Mouse (Mus musculus) liver, embryonic 16.5 days (tissue): ENCODE results near the gene Phex. TPM values are rescaled to one million over a fixed set of nuclear protein-coding genes. Genes with fewer than 3 reads are reported as not detected.

Source experiments
- ATAC-seq: fragments of 200-750 bp; cut with Nextera tagmentation; 2 replicates; pipeline ENCODE4 v1.8.0; 2017; ENCODE audit warnings: low read depth, mild to moderate bottlenecking, moderate number of reproducible peaks, moderate library complexity
- H3K27ac ChIP-seq: fragments of 300-500 bp; sonication (generic); 2 replicates; pipeline ENCODE4 v1.5.1; 2014; ENCODE audit warnings: mild to moderate bottlenecking, low read length
- H3K27me3 ChIP-seq: fragments of 300-500 bp; sonication (generic); 2 replicates; pipeline ENCODE4 v1.6.1; 2014; ENCODE audit warnings: low read depth, low read length, mixed read lengths; ENCODE audit not compliant: control insufficient read depth, insufficient read depth
- H3K36me3 ChIP-seq: fragments of 300-500 bp; sonication (generic); 2 replicates; pipeline ENCODE4 v1.6.1; 2014; ENCODE audit warnings: mild to moderate bottlenecking; ENCODE audit not compliant: control insufficient read depth, insufficient read depth
- H3K4me1 ChIP-seq: fragments of 300-500 bp; sonication (generic); 2 replicates; pipeline ENCODE4 v1.6.1; 2014; ENCODE audit warnings: low read depth, low read length, mixed read lengths; ENCODE audit not compliant: control insufficient read depth
- H3K4me2 ChIP-seq: fragments of 300-500 bp; sonication (generic); 2 replicates; pipeline ENCODE4 v1.6.1; 2014; ENCODE audit warnings: low read depth, low read length, mixed read lengths
- H3K4me3 ChIP-seq: fragments of 300-500 bp; sonication (generic); 2 replicates; pipeline ENCODE4 v1.5.1; 2014; ENCODE audit warnings: low read depth, mild to moderate bottlenecking, low read length
- H3K9ac ChIP-seq: fragments of 300-500 bp; sonication (generic); 2 replicates; pipeline ENCODE4 v1.6.1; 2014; ENCODE audit warnings: low read depth, low read length
- H3K9me3 ChIP-seq: fragments of 300-500 bp; sonication (generic); replicated peaks from 2 replicates; pipeline ENCODE4 v1.6.1; 2016; ENCODE audit warnings: low read length; ENCODE audit not compliant: control insufficient read depth
- WGBS: fragments of 180-500 bp; shearing (Covaris S2); extraction: QIAGEN DNeasy Blood & Tissue Kit; methylation state at CpG from one replicate; pipeline ENCODE4 v1.1.7; 2014; ENCODE audit not compliant: insufficient replicate concordance; 5-methylcytosine and 5-hydroxymethylcytosine counted together
- polyA plus RNA-seq: library from polyadenylated mRNA; unstranded; fragments of >200 nt; fragmentation: Nextera tagmentation; extraction: Ambion mirVana; gene quantifications from 2 replicates; pipeline ENCODE4 v1.2.1, GENCODE M21; 2015

Gene Phex
- polyA plus RNA-seq, 1 experiment from 2014 or later: not detected

GRCm38 (mm10) chrX:157388419-157388818 is 26.7 kb downstream of the Phex start:
- no peak overlapping the region for H3K4me3 ChIP-seq
- 55% methylated on average over 3 of the region's 3 CpGs for WGBS
- no peaks in the 10 kb centered on the region for H3K27me3 ChIP-seq
- H3K4me1 ChIP-seq: no peaks in the 10 kb centered on the region
- no peak overlapping the region for H3K4me2 ChIP-seq
- ATAC-seq: no peak
- no peak overlapping the region for H3K27ac ChIP-seq
- H3K9ac ChIP-seq: no peak overlapping the region
- no peaks in the 10 kb centered on the region for H3K36me3 ChIP-seq
- H3K9me3 ChIP-seq: no peaks in the 10 kb centered on the region

DNA sequence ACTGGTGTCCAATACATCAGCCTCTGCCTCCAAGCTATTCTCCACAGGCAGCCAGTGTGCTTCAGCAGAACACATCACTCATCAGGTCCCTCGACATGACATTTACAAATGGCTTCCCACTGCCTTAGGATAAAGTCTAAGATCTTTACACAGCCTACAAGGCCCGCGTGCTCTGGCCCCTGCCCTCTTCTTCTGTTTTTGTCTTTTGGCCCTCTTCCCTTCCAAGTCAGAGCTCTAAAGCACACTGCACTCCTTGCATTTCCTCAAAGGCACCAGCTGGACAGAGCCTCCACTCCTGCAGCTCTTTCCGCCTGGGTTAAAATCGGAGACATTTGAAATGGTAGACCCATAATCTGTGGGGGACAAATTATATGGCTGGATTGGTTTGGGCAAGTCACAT is 28.1 kb downstream of the Phex start:
- Histone ChIP-seq H3K4me3 (no peak overlapping the region), H3K27me3 (no peaks in the 10 kb centered on the region), H3K36me3 (no peaks in the 10 kb centered on the region), H3K9ac (no peak overlapping the region), H3K27ac (no peak overlapping the region), H3K4me2 (no peak overlapping the region), H3K9me3 (no peaks in the 10 kb centered on the region), H3K4me1 (no peaks in the 10 kb centered on the region)
- WGBS: 73% methylated on average over 5 of the region's 5 CpGs
- ATAC-seq: no peak

- H3K4me1 ChIP-seq: no peaks in the 10 kb centered on the region
- H3K27ac ChIP-seq: no peak overlapping the region
- no peaks in the 10 kb centered on the region for H3K9me3 ChIP-seq
- H3K4me3 ChIP-seq: no peak overlapping the region
- no peak overlapping the region for H3K9ac ChIP-seq
- no peak for ATAC-seq
- WGBS: 42% methylated on average over 10 of the region's 10 CpGs
- no peaks in the 10 kb centered on the region for H3K36me3 ChIP-seq
- no peaks in the 10 kb centered on the region for H3K27me3 ChIP-seq
- no peak overlapping the region for H3K4me2 ChIP-seq
These were observed 36.3 kb downstream of the Phex start for GRCm38 (mm10) chrX:157378822-157379221.

GRCm38 (mm10) chrX:157377456-157377855 is 37.7 kb downstream of the Phex start:
- Histone ChIP-seq H3K27me3 (no peaks in the 10 kb centered on the region), H3K4me3 (no peak overlapping the region), H3K9me3 (no peaks in the 10 kb centered on the region), H3K27ac (no peak overlapping the region), H3K9ac (no peak overlapping the region), H3K36me3 (no peaks in the 10 kb centered on the region), H3K4me2 (no peak overlapping the region), H3K4me1 (no peaks in the 10 kb centered on the region)
- WGBS: 32% methylated on average over 1 of the region's 1 CpGs
- no peak for ATAC-seq

DNA sequence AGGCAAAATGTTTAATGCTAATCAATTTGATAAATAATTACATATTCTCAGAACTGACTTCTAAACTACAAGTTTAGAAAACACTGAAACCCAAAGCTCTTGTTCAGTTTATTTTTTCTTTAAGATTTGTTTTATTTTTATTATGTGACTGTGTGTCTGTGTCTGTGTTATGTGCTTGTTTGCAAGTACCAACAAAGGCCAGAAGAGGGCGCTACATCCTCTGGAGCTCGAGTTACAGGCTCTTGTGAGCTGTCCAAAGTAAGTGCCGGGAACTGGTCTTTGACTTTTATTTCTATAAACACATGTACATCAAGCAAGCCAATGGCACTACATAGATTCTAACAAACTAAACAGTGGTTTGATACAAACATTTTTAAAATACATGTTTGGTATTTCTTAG is 41.2 kb downstream of the Phex start:
- Histone ChIP-seq H3K9me3 (no peaks in the 10 kb centered on the region), H3K27me3 (no peaks in the 10 kb centered on the region), H3K9ac (no peak overlapping the region), H3K4me2 (no peak overlapping the region), H3K4me3 (no peak overlapping the region), H3K27ac (no peak overlapping the region), H3K36me3 (no peaks in the 10 kb centered on the region), H3K4me1 (no peaks in the 10 kb centered on the region)
- 41% methylated on average over 3 of the region's 3 CpGs for WGBS
- ATAC-seq: no peak

- Histone ChIP-seq H3K4me2 (no peak overlapping the region), H3K4me3 (no peak overlapping the region), H3K9ac (no peak overlapping the region), H3K27me3 (no peaks in the 10 kb centered on the region), H3K36me3 (no peaks in the 10 kb centered on the region), H3K9me3 (no peaks in the 10 kb centered on the region), H3K27ac (no peak overlapping the region), H3K4me1 (no peaks in the 10 kb centered on the region)
- ATAC-seq: no peak
These were observed 45.9 kb downstream of the Phex start for GRCm38 (mm10) chrX:157369166-157369565.

DNA sequence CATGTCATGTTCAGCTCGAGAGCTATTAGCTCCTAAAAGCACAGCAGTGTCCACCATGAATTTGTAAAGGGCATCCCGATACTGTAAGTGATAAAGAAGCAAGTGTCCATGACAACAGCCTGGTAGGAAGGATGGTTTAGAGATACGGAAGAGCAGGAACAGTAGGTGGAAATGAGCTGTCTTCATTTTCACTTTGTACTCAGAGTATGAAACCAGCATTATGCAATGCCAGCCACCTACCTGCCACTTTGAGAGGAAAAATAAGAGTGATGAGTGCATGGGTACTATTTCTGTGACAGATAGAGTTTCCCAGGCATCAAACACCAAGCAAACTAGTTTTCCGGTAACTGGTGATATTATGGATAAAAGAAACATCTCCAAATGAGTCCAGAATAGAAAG is 59.6 kb downstream of the Phex start:
- Histone ChIP-seq H3K4me2 (no peak overlapping the region), H3K4me1 (no peaks in the 10 kb centered on the region), H3K4me3 (no peak overlapping the region), H3K9me3 (no peaks in the 10 kb centered on the region), H3K36me3 (no peaks in the 10 kb centered on the region), H3K9ac (no peak overlapping the region), H3K27ac (no peak overlapping the region), H3K27me3 (no peaks in the 10 kb centered on the region)
- ATAC-seq: no peak
- 63% methylated on average over 4 of the region's 4 CpGs for WGBS

DNA sequence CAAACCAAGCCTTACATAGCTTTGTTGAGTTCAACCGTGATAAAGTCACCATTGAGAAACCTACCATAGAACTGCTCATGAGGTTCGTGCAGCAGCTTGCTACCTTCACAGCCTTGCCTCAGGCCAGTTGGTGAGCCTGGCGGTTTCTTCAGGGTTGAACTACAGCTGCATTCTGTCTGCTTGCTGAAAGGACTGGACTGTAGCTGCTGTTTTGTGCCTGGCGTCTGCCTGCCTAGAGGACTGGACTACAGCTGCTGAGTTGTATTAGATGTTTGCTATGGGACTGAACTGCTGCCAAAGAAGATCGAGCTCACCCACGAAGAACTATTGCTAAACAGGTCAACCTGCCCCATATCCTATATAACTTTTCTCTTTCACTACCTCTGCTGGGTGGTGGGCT is 68.9 kb downstream of the Phex start:
- no peak overlapping the region for H3K27ac ChIP-seq
- H3K4me3 ChIP-seq: no peak overlapping the region
- no peaks in the 10 kb centered on the region for H3K36me3 ChIP-seq
- 59% methylated on average over 6 of the region's 6 CpGs for WGBS
- H3K9me3 ChIP-seq: no peaks in the 10 kb centered on the region
- no peak for ATAC-seq
- no peaks in the 10 kb centered on the region for H3K4me1 ChIP-seq
- no peaks in the 10 kb centered on the region for H3K27me3 ChIP-seq
- no peak overlapping the region for H3K9ac ChIP-seq
- H3K4me2 ChIP-seq: no peak overlapping the region

DNA sequence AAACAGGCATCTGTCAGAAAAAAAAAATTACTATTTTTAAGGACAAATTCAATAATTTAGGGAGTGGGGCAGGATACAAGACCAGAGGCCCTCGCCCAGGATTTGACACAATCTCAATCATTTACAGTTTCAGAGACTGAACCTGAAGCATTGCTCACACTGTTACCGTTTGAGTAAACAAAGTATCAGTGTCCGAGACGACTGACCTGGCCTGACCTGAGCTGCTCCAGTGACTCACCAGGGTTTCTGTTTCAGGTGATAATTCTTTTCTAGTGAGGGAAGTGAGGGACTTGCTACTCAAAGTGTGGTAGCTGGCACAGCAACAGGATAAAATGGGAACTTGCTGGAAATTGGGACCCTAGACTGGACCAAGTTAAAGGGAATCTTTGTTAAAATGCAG is 80.4 kb downstream of the Phex start:
- WGBS: 41% methylated on average over 4 of the region's 4 CpGs
- no peak for ATAC-seq
- H3K4me3 ChIP-seq: no peak overlapping the region
- H3K4me2 ChIP-seq: no peak overlapping the region
- no peaks in the 10 kb centered on the region for H3K4me1 ChIP-seq
- no peaks in the 10 kb centered on the region for H3K27me3 ChIP-seq
- no peak overlapping the region for H3K27ac ChIP-seq
- no peaks in the 10 kb centered on the region for H3K36me3 ChIP-seq
- no peaks in the 10 kb centered on the region for H3K9me3 ChIP-seq
- no peak overlapping the region for H3K9ac ChIP-seq

DNA sequence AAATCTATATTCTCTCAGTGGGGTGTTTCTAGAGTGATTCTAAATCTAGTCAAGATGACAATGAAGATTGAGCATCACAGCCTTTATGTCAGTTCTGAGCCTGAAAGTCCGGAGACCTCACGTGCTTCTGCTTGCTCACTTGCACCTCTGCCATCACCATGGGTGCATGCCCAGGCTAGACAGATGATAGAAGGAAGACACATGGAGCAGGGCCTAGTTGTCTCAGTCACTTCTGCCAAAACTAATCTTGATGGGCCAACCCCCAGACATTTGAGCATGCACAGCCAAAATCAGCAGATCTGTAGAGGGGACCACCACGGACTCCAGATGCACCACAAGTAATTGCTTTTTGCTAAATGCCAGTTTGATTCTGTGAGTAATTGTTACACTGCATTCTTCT is 85.3 kb downstream of the Phex start:
- no peak overlapping the region for H3K4me3 ChIP-seq

More for the DNA sequence above, 85.3 kb downstream of the Phex start:
- 56% methylated on average over 3 of the region's 3 CpGs for WGBS
- H3K9me3 ChIP-seq: no peaks in the 10 kb centered on the region
- ATAC-seq: no peak
- no peaks in the 10 kb centered on the region for H3K27me3 ChIP-seq
- H3K36me3 ChIP-seq: no peaks in the 10 kb centered on the region
- no peaks in the 10 kb centered on the region for H3K4me1 ChIP-seq
- no peak overlapping the region for H3K9ac ChIP-seq
- no peak overlapping the region for H3K4me2 ChIP-seq
- H3K27ac ChIP-seq: no peak overlapping the region
